Comparison of ENCODE assay signal across 19 mouse cellular contexts in the genomic region with DNA sequence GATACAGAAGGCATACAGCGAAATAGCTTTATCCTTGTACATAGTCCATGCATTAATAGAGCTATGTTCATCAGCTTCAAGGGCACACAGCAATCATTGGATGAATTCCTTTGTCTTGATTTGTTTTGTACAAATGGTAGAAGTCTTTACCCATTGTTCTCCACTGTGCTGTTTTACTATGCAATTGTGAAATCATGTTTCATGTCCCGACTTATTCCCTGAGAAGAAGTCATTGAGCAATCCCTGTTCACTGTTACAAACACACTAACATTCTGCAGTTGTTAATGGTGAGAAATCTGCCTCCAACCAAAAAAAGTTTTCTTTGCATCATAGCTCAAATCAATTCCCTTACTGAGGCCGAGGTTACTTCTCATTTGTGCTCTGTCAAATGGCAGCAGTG. TPM values are rescaled to one million over a fixed set of nuclear protein-coding genes. Genes with fewer than 3 reads are reported as not detected.
A peak's percentile ranks its signal among the peaks of the same experiment; 100 is the strongest.
DNase-seq lines count a peak whose midpoint lies in the region; ATAC-seq and TF ChIP-seq lines count a peak whose summit lies in the region.
"Had no signal": no experiment of that assay in that cellular context is flagged by ENCODE, and none has a peak within 500 bp of the region (broad histone marks: within the 10 kb centered on the region; RNA-seq: fewer than 3 reads in every experiment).

No protein-coding gene starts in this region.

- no peaks in the 10 kb centered on the region for H3K4me1 ChIP-seq in lung, postnatal 0 days (ENCODE audit: insufficient read depth, low read depth, low read length)
- H3K4me1 ChIP-seq in midbrain, postnatal 0 days (ENCODE audit: insufficient read depth, low read length) = no peaks in the 10 kb centered on the region
- H3K4me1 ChIP-seq: embryonic facial prominence, embryonic 13.5 days; heart, embryonic 13.5 days; hindbrain, embryonic 12.5 days had no signal

- H3K4me2 ChIP-seq in lung, postnatal 0 days (replicated peaks; ENCODE audit: low read depth, low read length) = no peak overlapping the region
- no peak overlapping the region for H3K4me2 ChIP-seq in midbrain, postnatal 0 days (ENCODE audit: low read depth, low read length, poor library complexity, severe bottlenecking)
- H3K4me2 ChIP-seq: embryonic facial prominence, embryonic 13.5 days; heart, embryonic 13.5 days; hindbrain, embryonic 12.5 days had no signal

- no peak overlapping the region for H3K4me3 ChIP-seq in lung, postnatal 0 days (ENCODE audit: low read depth, low read length)
- no peak overlapping the region for H3K4me3 ChIP-seq in midbrain, postnatal 0 days (ENCODE audit: low read depth, low read length)
- H3K4me3 ChIP-seq: embryonic facial prominence, embryonic 13.5 days; forebrain, embryonic 10.5 days; heart, embryonic 13.5 days; hindbrain, embryonic 12.5 days had no signal

- H3K9me3 ChIP-seq in lung, postnatal 0 days (ENCODE audit: low read length) = no peaks in the 10 kb centered on the region
- no peaks in the 10 kb centered on the region for H3K9me3 ChIP-seq in midbrain, postnatal 0 days (ENCODE audit: low read length)
- H3K9me3 ChIP-seq: embryonic facial prominence, embryonic 13.5 days; forebrain, embryonic 10.5 days; G1E; heart, embryonic 13.5 days; hindbrain, embryonic 12.5 days had no signal

- TF ChIP-seq CTCF in lung, postnatal 0 days (IDR thresholded peaks at IDR 0.05) = no peak
- no peak for TF ChIP-seq CTCF in midbrain, postnatal 0 days (IDR thresholded peaks at IDR 0.05)

- H3K27ac ChIP-seq in lung, postnatal 0 days (ENCODE audit: low read length) = no peak overlapping the region
- H3K27ac ChIP-seq in midbrain, postnatal 0 days (ENCODE audit: low read depth, low read length) = no peak overlapping the region
- H3K27ac ChIP-seq: embryonic facial prominence, embryonic 13.5 days; forebrain, embryonic 10.5 days; heart, embryonic 13.5 days; hindbrain, embryonic 12.5 days; hindbrain, postnatal 0 days had no signal

- no peak overlapping the region for H3K9ac ChIP-seq in lung, postnatal 0 days (replicated peaks; ENCODE audit: low read depth)
- H3K9ac ChIP-seq in midbrain, postnatal 0 days (replicated peaks; ENCODE audit: low read length, poor library complexity, severe bottlenecking) = no peak overlapping the region
- H3K9ac ChIP-seq: embryonic facial prominence, embryonic 13.5 days; heart, embryonic 13.5 days; hindbrain, embryonic 12.5 days had no signal

- H3K27me3 ChIP-seq in lung, postnatal 0 days (replicated peaks; ENCODE audit: insufficient read depth, low read length) = no peaks in the 10 kb centered on the region
- H3K27me3 ChIP-seq in midbrain, postnatal 0 days (ENCODE audit: insufficient read depth, low read length) = no peaks in the 10 kb centered on the region
- H3K27me3 ChIP-seq: embryonic facial prominence, embryonic 13.5 days; heart, embryonic 13.5 days; hindbrain, embryonic 12.5 days had no signal

- intact Hi-C loops in left cerebral cortex, postnatal 25 days (cut with DNase I) = no loop called here

- DNase-seq in lung, postnatal 0 days (ENCODE audit: low spot score) = peak; percentile 72
- no peak for DNase-seq in lung, adult 18-20 months
- peak; percentile 82 for DNase-seq in fat pad, adult 2 months (ENCODE audit: extremely low read depth, low read depth, low spot score)
- no peak for DNase-seq in right cerebral cortex, postnatal 14 days
- DNase-seq in left cerebral cortex, postnatal 25 days (ENCODE audit: low spot score in 2 of 2) = no peak
- DNase-seq in midbrain, postnatal 0 days (ENCODE audit: low spot score) = no peak
- DNase-seq: adrenal gland, postnatal 14 days; cerebellum, adult 11-12 months; cerebellum, adult 9-10 months; cerebellum, postnatal 25 days; heart, postnatal 36 days had no signal

- no peak for TF ChIP-seq EP300 in lung, postnatal 0 days (IDR thresholded peaks at IDR 0.05)

- no peaks in the 10 kb centered on the region for H3K36me3 ChIP-seq in lung, postnatal 0 days (ENCODE audit: insufficient read depth, low read length)
- H3K36me3 ChIP-seq in midbrain, postnatal 0 days (ENCODE audit: insufficient read depth, low read length) = no peaks in the 10 kb centered on the region
- H3K36me3 ChIP-seq: embryonic facial prominence, embryonic 13.5 days; forebrain, embryonic 10.5 days; G1E; heart, embryonic 13.5 days; hindbrain, embryonic 12.5 days had no signal

- ATAC-seq in lung, postnatal 0 days = peak; percentile 44; the same call in 1 of the 2 replicates
- ATAC-seq in megakaryocyte, adult 5-6 weeks (ENCODE audit: poor library complexity, severe bottlenecking) = peak; percentile 61
- ATAC-seq in midbrain, postnatal 0 days (ENCODE audit: low FRiP score) = no peak
- ATAC-seq: forebrain, embryonic 14.5 days; hindbrain, postnatal 0 days had no signal

- 64% methylated on average over 3 of the region's 3 CpGs for WGBS in lung, postnatal 0 days
- WGBS in midbrain, postnatal 0 days = 84% methylated on average over 3 of the region's 3 CpGs

RNA-seq across cellular contexts. Expression of gene Tbc1d1, which starts 15.9 kb away (rescaled TPM):
- polyA plus RNA-seq in lung, postnatal 0 days (2015; fragmentation: Nextera tagmentation; extraction: Ambion mirVana) = 15.3 and 18.0 TPM in 2 replicates
- total RNA-seq in megakaryocyte, adult 5-6 weeks (2015) = 37.1 and 37.3 TPM in 2 replicates
- total RNA-seq in megakaryocyte, adult 5-6 weeks (2017) = 54.6 and 55.6 TPM in 2 replicates
- total RNA-seq in left cerebral cortex, postnatal 25 days (2021) = 10 to 100 TPM; 16.2 to 20.2 TPM
- 11.3 and 11.8 TPM in 2 replicates for total RNA-seq in midbrain, postnatal 0 days (2014; rRNA removed)
- 5.1 and 5.6 TPM in 2 replicates for polyA plus RNA-seq in midbrain, postnatal 0 days (2015; fragmentation: Nextera tagmentation; extraction: Ambion mirVana)

RNA-seq across cellular contexts. Expression of gene Pgm2, which starts 47.5 kb away (rescaled TPM):
- polyA plus RNA-seq in lung, postnatal 0 days (2015; fragmentation: Nextera tagmentation; extraction: Ambion mirVana) = 27.0 and 28.3 TPM in 2 replicates
- 42.4 and 53.4 TPM in 2 replicates for total RNA-seq in megakaryocyte, adult 5-6 weeks (2015)
- 40.5 and 41.3 TPM in 2 replicates for total RNA-seq in megakaryocyte, adult 5-6 weeks (2017)
- 1 to 10 TPM; 9.0 to 9.9 TPM for total RNA-seq in left cerebral cortex, postnatal 25 days (2021)
- 12.6 and 13.7 TPM in 2 replicates for total RNA-seq in midbrain, postnatal 0 days (2014; rRNA removed)
- polyA plus RNA-seq in midbrain, postnatal 0 days (2015; fragmentation: Nextera tagmentation; extraction: Ambion mirVana) = 14.0 and 15.4 TPM in 2 replicates

Comparison
In these comparisons a context has a peak if more than half of its experiments do, and no peak if none do; other contexts are left out.
1. DNase-seq: peak in lung, postnatal 0 days (single experiment) and fat pad, adult 2 months (single experiment); none in lung, adult 18-20 months (0 of 2), right cerebral cortex, postnatal 14 days (single experiment), left cerebral cortex, postnatal 25 days (0 of 2) and midbrain, postnatal 0 days (single experiment).